Mouse (Mus musculus) heart, embryonic 12.5 days (tissue): ENCODE measurements around the gene 5330417H12Rik. TPM values are rescaled to one million over a fixed set of nuclear protein-coding genes. Genes with fewer than 3 reads are reported as not detected.

Source experiments
- ATAC-seq: fragments of 200-750 bp; cut with Nextera tagmentation; 2 replicates; pipeline ENCODE4 v1.8.0; 2017; ENCODE audit warnings: moderate TSS enrichment, moderate library complexity; ENCODE audit not compliant: insufficient number of reproducible peaks, low FRiP score
- H3K27ac ChIP-seq: fragments of 300-500 bp; sonication (generic); 2 replicates; pipeline ENCODE4 v1.5.1; 2016; ENCODE audit warnings: mild to moderate bottlenecking, moderate library complexity; ENCODE audit not compliant: poor library complexity, severe bottlenecking
- H3K27me3 ChIP-seq: fragments of 300-500 bp; sonication (generic); replicated peaks from 2 replicates; pipeline ENCODE4 v1.6.1; 2016; ENCODE audit warnings: mild to moderate bottlenecking, moderate library complexity
- H3K36me3 ChIP-seq: fragments of 300-500 bp; sonication (generic); 2 replicates; pipeline ENCODE4 v1.6.1; 2016; ENCODE audit warnings: mild to moderate bottlenecking, moderate library complexity
- H3K4me1 ChIP-seq: fragments of 300-500 bp; sonication (generic); replicated peaks from 2 replicates; pipeline ENCODE4 v1.6.1; 2016; ENCODE audit warnings: mild to moderate bottlenecking
- H3K4me2 ChIP-seq: fragments of 300-500 bp; sonication (generic); 2 replicates; pipeline ENCODE4 v1.6.1; 2016; ENCODE audit warnings: mild to moderate bottlenecking, moderate library complexity
- H3K4me3 ChIP-seq: fragments of 300-500 bp; sonication (generic); 2 replicates; pipeline ENCODE4 v1.5.1; 2016; ENCODE audit warnings: mild to moderate bottlenecking
- H3K9ac ChIP-seq: fragments of 300-500 bp; sonication (generic); 2 replicates; pipeline ENCODE4 v1.6.1; 2016; ENCODE audit warnings: mild to moderate bottlenecking, moderate library complexity
- H3K9me3 ChIP-seq: fragments of 300-500 bp; sonication (generic); replicated peaks from 2 replicates; pipeline ENCODE4 v1.6.1; 2016; ENCODE audit warnings: mild to moderate bottlenecking, moderate library complexity
- WGBS: fragments of 180-500 bp; shearing (Covaris S2); methylation state at CpG from one replicate; pipeline ENCODE4 v1.1.7; 2016; 5-methylcytosine and 5-hydroxymethylcytosine counted together
- polyA plus RNA-seq: library from polyadenylated mRNA; unstranded; fragments of >200 nt; fragmentation: Nextera tagmentation; extraction: Ambion mirVana; gene quantifications from 2 replicates; pipeline ENCODE4 v1.2.1, GENCODE M21; 2016

5330417H12Rik gene
- polyA plus RNA-seq, 1 experiment from 2014 or later, result not detected

- no peak overlapping the region for H3K27ac ChIP-seq
- no peak overlapping the region for H3K4me3 ChIP-seq
- no peak overlapping the region for H3K4me2 ChIP-seq
- no peaks in the 10 kb centered on the region for H3K9me3 ChIP-seq
- H3K4me1 ChIP-seq, result 0 out of 2 replicates have a peak, but pooled peaks cover under 1% of the 10 kb centered on the region
- no peak for ATAC-seq
- WGBS, result 73% methylated on average over 6 of the region's 6 CpGs
- H3K36me3 ChIP-seq, result no peaks in the 10 kb centered on the region
- no peaks in the 10 kb centered on the region for H3K27me3 ChIP-seq
- no peak overlapping the region for H3K9ac ChIP-seq
Measured at GRCm38 (mm10) chr7:107656451-107656850, 31.5 kb upstream of the 5330417H12Rik start.

- no peak overlapping the region for H3K4me3 ChIP-seq
- ATAC-seq, result no peak
- no peak overlapping the region for H3K9ac ChIP-seq
- no peaks in the 10 kb centered on the region for H3K4me1 ChIP-seq
- H3K27me3 ChIP-seq, result no peaks in the 10 kb centered on the region
- H3K27ac ChIP-seq, result no peak overlapping the region
- WGBS, result 33% methylated on average over 1 of the region's 1 CpGs
- H3K4me2 ChIP-seq, result no peak overlapping the region
- H3K36me3 ChIP-seq, result no peaks in the 10 kb centered on the region
- H3K9me3 ChIP-seq, result no peaks in the 10 kb centered on the region
Measured at GRCm38 (mm10) chr7:107651821-107652220, 26.9 kb upstream of the 5330417H12Rik start.

- no peaks in the 10 kb centered on the region for H3K36me3 ChIP-seq
- no peak overlapping the region for H3K4me2 ChIP-seq
- H3K4me1 ChIP-seq, result no peaks in the 10 kb centered on the region
- H3K27ac ChIP-seq, result no peak overlapping the region
- H3K9ac ChIP-seq, result no peak overlapping the region
- H3K27me3 ChIP-seq, result no peaks in the 10 kb centered on the region
- no peak overlapping the region for H3K4me3 ChIP-seq
- ATAC-seq, result no peak
- WGBS, result 81% methylated on average over 7 of the region's 7 CpGs
- H3K9me3 ChIP-seq, result peaks cover under 1% of the 10 kb centered on the region; the same call in 1 of the 2 replicates
Measured at GRCm38 (mm10) chr7:107649990-107650389, 25.0 kb upstream of the 5330417H12Rik start.

- Histone ChIP-seq H3K4me2 (no peak overlapping the region), H3K4me1 (no peaks in the 10 kb centered on the region), H3K9ac (no peak overlapping the region), H3K27me3 (no peaks in the 10 kb centered on the region), H3K9me3 (peaks cover 3% of the 10 kb centered on the region; the same call in 1 of the 2 replicates), H3K4me3 (no peak overlapping the region), H3K36me3 (no peaks in the 10 kb centered on the region), H3K27ac (no peak overlapping the region)
- 84% methylated on average over 12 of the region's 12 CpGs for WGBS
- no peak for ATAC-seq
Measured at GRCm38 (mm10) chr7:107648937-107649688, 24.2 kb upstream of the 5330417H12Rik start.

GRCm38 (mm10) chr7:107644987-107645386 lies 20.0 kb upstream of the 5330417H12Rik start:
- no peak overlapping the region for H3K4me3 ChIP-seq
- peaks cover 6% of the 10 kb centered on the region; the same call in 1 of the 2 replicates for H3K9me3 ChIP-seq
- H3K36me3 ChIP-seq, result no peaks in the 10 kb centered on the region
- H3K4me1 ChIP-seq, result no peaks in the 10 kb centered on the region
- H3K27ac ChIP-seq, result no peak overlapping the region
- no peaks in the 10 kb centered on the region for H3K27me3 ChIP-seq
- 83% methylated on average over 2 of the region's 2 CpGs for WGBS
- no peak for ATAC-seq
- no peak overlapping the region for H3K4me2 ChIP-seq
- no peak overlapping the region for H3K9ac ChIP-seq

GRCm38 (mm10) chr7:107642586-107643275 lies 17.8 kb upstream of the 5330417H12Rik start:
- no peak overlapping the region for H3K9ac ChIP-seq
- peaks cover 6% of the 10 kb centered on the region; the same call in 1 of the 2 replicates for H3K9me3 ChIP-seq
- no peak overlapping the region for H3K4me3 ChIP-seq
- 66% methylated on average over 7 of the region's 7 CpGs for WGBS
- no peaks in the 10 kb centered on the region for H3K4me1 ChIP-seq
- H3K36me3 ChIP-seq, result no peaks in the 10 kb centered on the region
- no peak for ATAC-seq
- no peaks in the 10 kb centered on the region for H3K27me3 ChIP-seq
- no peak overlapping the region for H3K4me2 ChIP-seq
- no peak overlapping the region for H3K27ac ChIP-seq

GRCm38 (mm10) chr7:107638026-107638425 lies 13.1 kb upstream of the 5330417H12Rik start:
- Histone ChIP-seq H3K4me1 (no peaks in the 10 kb centered on the region), H3K4me2 (no peak overlapping the region), H3K9me3 (peaks cover 2% of the 10 kb centered on the region; the same call in 1 of the 2 replicates), H3K27me3 (no peaks in the 10 kb centered on the region), H3K9ac (no peak overlapping the region), H3K27ac (no peak overlapping the region), H3K36me3 (no peaks in the 10 kb centered on the region), H3K4me3 (no peak overlapping the region)
- WGBS, result 63% methylated on average over 5 of the region's 5 CpGs
- ATAC-seq, result no peak

GRCm38 (mm10) chr7:107637398-107637797 lies 12.4 kb upstream of the 5330417H12Rik start:
- no peak for ATAC-seq
- Histone ChIP-seq H3K27ac (no peak overlapping the region), H3K9me3 (peaks cover 2% of the 10 kb centered on the region; the same call in 1 of the 2 replicates), H3K4me2 (no peak overlapping the region), H3K36me3 (no peaks in the 10 kb centered on the region), H3K4me3 (no peak overlapping the region), H3K27me3 (no peaks in the 10 kb centered on the region), H3K4me1 (no peaks in the 10 kb centered on the region), H3K9ac (no peak overlapping the region)
- WGBS, result 76% methylated on average over 7 of the region's 7 CpGs

GRCm38 (mm10) chr7:107633201-107633600 lies 8.2 kb upstream of the 5330417H12Rik start:
- 86% methylated on average over 4 of the region's 4 CpGs for WGBS
- Histone ChIP-seq H3K36me3 (no peaks in the 10 kb centered on the region), H3K27me3 (no peaks in the 10 kb centered on the region), H3K4me1 (no peaks in the 10 kb centered on the region), H3K9me3 (peaks cover 2% of the 10 kb centered on the region; the same call in 1 of the 2 replicates), H3K27ac (no peak overlapping the region), H3K4me2 (no peak overlapping the region), H3K9ac (no peak overlapping the region), H3K4me3 (no peak overlapping the region)
- ATAC-seq, result no peak

GRCm38 (mm10) chr7:107628383-107628782 lies 3.4 kb upstream of the 5330417H12Rik start:
- Histone ChIP-seq H3K4me1 (no peaks in the 10 kb centered on the region), H3K27me3 (no peaks in the 10 kb centered on the region), H3K36me3 (no peaks in the 10 kb centered on the region), H3K9me3 (no peaks in the 10 kb centered on the region), H3K27ac (no peak overlapping the region), H3K4me3 (no peak overlapping the region), H3K4me2 (no peak overlapping the region), H3K9ac (no peak overlapping the region)
- ATAC-seq, result no peak

GRCm38 (mm10) chr7:107625781-107626180 lies 820 bp upstream of the 5330417H12Rik start:
- Histone ChIP-seq H3K36me3 (no peaks in the 10 kb centered on the region), H3K9ac (no peak overlapping the region), H3K27ac (no peak overlapping the region), H3K4me3 (no peak overlapping the region), H3K4me1 (no peaks in the 10 kb centered on the region), H3K9me3 (no peaks in the 10 kb centered on the region), H3K4me2 (no peak overlapping the region), H3K27me3 (no peaks in the 10 kb centered on the region)
- WGBS, result 78% methylated on average over 6 of the region's 6 CpGs
- no peak for ATAC-seq
